Mouse (Mus musculus): ENCODE measurements around the gene Ror2. TPM values are rescaled to one million over a fixed set of nuclear protein-coding genes. Genes with fewer than 3 reads are reported as not detected.

Gene Ror2
- total RNA-seq, 2 experiments from 2014 or later, result not detected

DNA sequence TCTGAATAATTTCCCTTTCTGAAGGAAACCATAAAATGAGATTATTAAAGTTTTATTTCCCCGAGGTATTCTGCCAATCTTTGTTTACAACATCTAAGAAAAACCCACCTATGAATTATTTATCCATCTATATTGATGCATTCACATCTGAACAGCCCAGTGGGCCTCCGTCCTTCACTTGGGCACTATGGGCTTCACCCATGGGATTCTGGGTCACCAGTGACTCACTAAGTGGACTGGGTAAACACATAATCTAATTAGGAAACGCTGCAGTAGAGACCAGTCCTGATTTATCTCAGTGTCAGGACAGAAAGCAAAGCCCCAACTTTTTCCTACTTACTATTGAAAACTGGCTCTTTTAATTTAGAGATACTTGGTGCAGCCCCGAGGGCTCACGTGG is 210.9 kb downstream of the Ror2 start:
- ATAC-seq (ENCODE audit: poor library complexity, severe bottlenecking), result no peak

DNA sequence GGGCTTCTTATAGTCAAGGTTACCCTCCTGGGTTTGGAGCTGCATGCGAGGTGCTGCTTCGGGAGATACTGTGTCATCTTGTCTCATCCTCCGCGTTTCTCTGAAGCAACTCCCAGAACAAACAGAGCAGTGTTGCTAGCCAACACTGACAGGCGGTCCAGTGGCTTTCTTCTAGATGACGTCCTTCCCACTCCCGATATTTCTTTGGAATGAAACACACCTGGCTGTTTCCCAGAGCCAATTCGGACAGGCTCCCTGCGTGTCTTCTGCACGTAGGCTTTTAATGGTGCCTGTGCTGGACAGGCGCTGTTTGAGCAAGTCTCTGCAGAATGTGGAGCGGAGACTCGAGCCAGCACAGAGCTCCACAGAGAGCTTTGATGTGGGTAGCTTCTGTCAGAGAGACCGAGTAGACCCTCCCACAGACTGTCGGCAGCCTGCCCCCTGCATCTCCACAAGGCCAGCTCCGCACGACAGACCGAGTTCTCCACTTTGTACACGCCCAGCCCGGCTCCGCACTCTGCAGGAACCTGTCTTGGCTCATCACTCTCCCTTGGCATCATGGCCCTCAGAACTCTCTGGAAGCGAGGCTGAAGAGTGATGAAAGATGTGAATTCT is 216.7 kb downstream of the Ror2 start:
- no peak for ATAC-seq (ENCODE audit: poor library complexity, severe bottlenecking)

DNA sequence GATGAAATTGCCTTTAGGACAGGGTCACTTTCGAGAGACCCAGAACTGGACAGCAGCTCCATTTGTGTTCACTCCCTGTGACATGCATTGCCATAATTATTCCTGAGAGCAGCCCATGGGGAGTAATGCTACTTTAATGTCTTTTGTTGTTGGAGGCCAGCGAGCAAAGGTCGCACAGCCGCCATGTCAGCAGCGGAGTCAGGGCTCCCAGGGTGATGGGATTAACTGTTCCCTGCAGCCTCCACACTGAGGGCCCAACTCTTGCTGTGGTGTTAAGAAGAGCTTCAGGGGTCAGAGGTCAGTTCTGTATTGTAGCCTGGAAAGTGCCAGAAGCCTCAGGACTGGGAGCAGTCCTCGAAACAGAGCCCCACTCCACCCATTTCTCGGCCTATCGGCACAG is 217.5 kb downstream of the Ror2 start:
- ATAC-seq (ENCODE audit: poor library complexity, severe bottlenecking), result no peak

DNA sequence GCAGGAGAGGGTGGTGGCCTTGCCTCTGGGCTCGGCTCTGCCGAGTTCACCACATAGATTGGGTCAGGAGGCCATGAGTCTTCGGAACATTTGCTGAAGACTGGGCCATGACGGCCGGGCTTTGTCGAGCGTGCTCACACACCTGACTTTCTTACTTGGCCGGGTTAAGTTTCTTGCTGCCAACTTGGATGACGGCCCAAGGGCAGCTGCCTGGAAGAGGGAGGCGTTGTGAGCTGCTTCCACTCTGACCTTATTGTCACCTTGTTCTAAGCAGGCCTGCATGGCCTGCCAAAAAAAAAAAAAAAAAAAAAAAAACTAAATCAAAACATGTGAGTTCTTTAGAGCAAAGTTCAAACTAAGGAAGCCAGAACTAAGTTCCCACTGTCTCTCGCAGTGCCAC is 218.0 kb downstream of the Ror2 start:
- ATAC-seq (ENCODE audit: poor library complexity, severe bottlenecking), result no peak

DNA sequence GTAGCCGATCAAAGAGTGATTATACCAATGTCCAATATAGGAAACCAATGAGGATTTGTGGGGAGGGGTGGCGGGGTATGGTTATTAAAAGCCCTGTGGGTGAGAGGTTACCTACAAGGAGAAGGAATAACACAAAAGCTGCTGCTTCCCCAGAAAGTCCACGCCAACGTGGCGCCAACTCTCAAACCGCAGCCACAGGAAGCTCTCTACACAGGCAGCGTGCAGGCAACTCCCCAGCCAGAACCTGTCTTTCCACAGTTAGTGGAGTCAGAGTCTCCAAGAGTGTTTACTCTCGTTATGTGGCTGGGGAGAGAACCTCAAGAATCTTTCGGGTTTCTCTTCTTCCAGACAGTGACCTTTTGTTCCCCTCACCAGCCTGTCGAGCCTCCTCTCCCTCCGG is 220.8 kb downstream of the Ror2 start:
- no peak for ATAC-seq (ENCODE audit: poor library complexity, severe bottlenecking)

DNA sequence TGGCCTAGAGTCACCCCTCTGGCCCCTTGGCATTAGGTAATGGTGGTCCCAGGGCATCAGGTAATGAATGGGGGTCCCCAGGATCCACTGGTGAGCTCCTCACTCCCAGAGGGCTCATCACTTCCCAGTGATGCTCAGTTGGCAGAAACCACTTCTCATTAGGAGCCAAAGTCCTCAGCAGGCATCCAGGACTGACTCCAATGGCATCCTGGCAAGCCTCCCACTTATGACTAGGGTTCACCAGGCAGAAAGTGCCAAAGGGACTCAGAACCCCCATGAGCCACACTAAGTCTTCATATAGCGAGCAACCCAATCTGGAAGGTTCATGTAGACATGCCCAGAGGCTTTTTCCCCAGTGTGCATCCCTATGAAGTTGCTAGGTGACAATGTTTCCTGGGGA is 221.2 kb downstream of the Ror2 start:
- ATAC-seq (ENCODE audit: poor library complexity, severe bottlenecking), result no peak

Other genes with a start within 250 kb of the Ror2 start
- gene Sptlc1, start 91.3 kb upstream of the Ror2 start, total RNA-seq (2015), result 19.0 and 21.4 TPM in 2 replicates
- gene Sptlc1, start 91.3 kb upstream of the Ror2 start, total RNA-seq (2017), result 37.2 and 38.8 TPM in 2 replicates
- gene Msx2, start 186.9 kb upstream of the Ror2 start, total RNA-seq (2015), result not detected in 2 replicates
- 0.18 TPM in 1 of 2 replicates, not detected in the other for gene Msx2, start 186.9 kb upstream of the Ror2 start, total RNA-seq (2017)

All from megakaryocyte, adult 5-6 weeks (primary cell).